Mouse (Mus musculus): ENCODE data around the gene Szrd1. TPM values are rescaled to one million over a fixed set of nuclear protein-coding genes. Genes with fewer than 3 reads are reported as not detected.

The Szrd1 gene
- polyA plus RNA-seq, 1 experiment from 2014 or later = 28.6 TPM

DNA sequence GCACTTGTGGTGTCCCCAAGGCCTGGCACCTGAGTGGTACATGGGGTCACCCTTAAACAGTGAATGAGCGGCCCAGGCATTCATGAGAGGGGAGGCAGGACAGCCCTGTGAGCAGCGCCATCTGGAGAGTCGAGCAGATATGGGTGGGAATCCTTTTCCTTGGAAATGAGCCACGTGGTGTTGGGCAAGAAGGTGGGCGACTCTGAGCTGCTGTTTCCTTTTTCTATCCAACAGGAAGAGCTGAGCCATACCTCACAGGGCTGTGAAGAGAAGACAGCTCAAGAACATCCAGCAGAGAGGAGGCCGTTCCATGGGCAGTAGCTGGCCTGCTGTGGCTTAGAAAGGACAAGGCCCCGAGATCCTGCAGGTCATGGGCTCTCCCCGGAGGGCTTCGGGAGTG, 50.9 kb downstream of the Szrd1 start:
- Histone ChIP-seq H3K4me2 (replicated peaks; ENCODE audit: low read depth) (no peak overlapping the region), H3K27me3 (ENCODE audit: control insufficient read depth, insufficient read depth, low read length) (no peaks in the 10 kb centered on the region), H3K4me1 (replicated peaks; ENCODE audit: control insufficient read depth, insufficient read depth) (no peaks in the 10 kb centered on the region), H3K36me3 (ENCODE audit: control insufficient read depth, insufficient read depth, low read length) (no peaks in the 10 kb centered on the region), H3K27ac (replicated peaks) (no peak overlapping the region), H3K9me3 (ENCODE audit: control insufficient read depth, low read length) (no peaks in the 10 kb centered on the region), H3K9ac (ENCODE audit: low read length) (no peak overlapping the region), H3K4me3 (ENCODE audit: low read depth, low read length) (no peak overlapping the region)
- no peak for TF ChIP-seq CTCF (IDR thresholded peaks at IDR 0.05; ENCODE audit: low read depth)
- TF ChIP-seq EP300 (optimal IDR thresholded peaks at IDR 0.05) = no peak
- 52% methylated on average over 9 of the region's 9 CpGs for WGBS
- DNase-seq (ENCODE audit: low spot score) (no peak), ATAC-seq (ENCODE audit: low FRiP score, low TSS enrichment) (0 out of 2 replicates have a peak, but pooled peaks have one; percentile 37)

DNA sequence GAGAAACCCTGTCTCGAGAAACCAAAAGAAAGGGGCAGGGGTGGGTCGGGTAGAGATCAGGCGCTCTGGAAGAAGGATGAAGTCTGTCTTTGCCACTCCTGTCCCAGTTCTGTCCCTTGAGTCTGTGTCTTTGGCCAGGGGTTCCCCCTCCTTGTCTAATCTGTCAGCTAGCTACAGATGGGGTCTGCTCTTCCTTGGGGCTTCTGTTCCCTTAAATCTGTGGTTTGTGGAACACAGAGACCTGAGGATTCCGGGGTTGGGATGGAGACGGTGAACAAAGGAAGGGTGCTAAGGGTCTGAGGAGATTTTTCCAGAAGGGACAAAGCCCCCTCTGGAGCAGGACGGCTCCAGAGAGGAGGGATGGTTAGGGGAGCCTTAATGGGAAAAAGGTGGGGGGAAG, 51.5 kb downstream of the Szrd1 start, which contains the start of gene Spata21:
Gene Spata21 (plus strand): TSS at position 301 of the 400 bp plus-strand sequence.
- H3K36me3 ChIP-seq (ENCODE audit: control insufficient read depth, insufficient read depth, low read length) = no peaks in the 10 kb centered on the region
- H3K27ac ChIP-seq (replicated peaks) = no peak within 1 kb of the TSS
- no peak for DNase-seq (ENCODE audit: low spot score)
- ATAC-seq (ENCODE audit: low FRiP score, low TSS enrichment) = no peak
- WGBS = 80% methylated on average over 6 of the region's 6 CpGs
- H3K27me3 ChIP-seq (ENCODE audit: control insufficient read depth, insufficient read depth, low read length) = no peaks in the 10 kb centered on the region
- no peaks in the 10 kb centered on the region for H3K9me3 ChIP-seq (ENCODE audit: control insufficient read depth, low read length)
- H3K4me3 ChIP-seq (ENCODE audit: low read depth, low read length) = no peak within 1 kb of the TSS
- H3K4me2 ChIP-seq (replicated peaks; ENCODE audit: low read depth) = no peak within 1 kb of the TSS
- H3K4me1 ChIP-seq (replicated peaks; ENCODE audit: control insufficient read depth, insufficient read depth) = no peaks in the 10 kb centered on the region
- no peak for TF ChIP-seq EP300 (optimal IDR thresholded peaks at IDR 0.05)
- TF ChIP-seq CTCF (IDR thresholded peaks at IDR 0.05; ENCODE audit: low read depth) = no peak
- no peak within 1 kb of the TSS for H3K9ac ChIP-seq (ENCODE audit: low read length)

GRCm38 (mm10) chr4:141086862-141087261, 52.7 kb downstream of the Szrd1 start:
- Histone ChIP-seq H3K27ac (replicated peaks) (no peak overlapping the region), H3K4me3 (ENCODE audit: low read depth, low read length) (no peak overlapping the region), H3K27me3 (ENCODE audit: control insufficient read depth, insufficient read depth, low read length) (no peaks in the 10 kb centered on the region), H3K9ac (ENCODE audit: low read length) (no peak overlapping the region), H3K4me2 (replicated peaks; ENCODE audit: low read depth) (no peak overlapping the region), H3K9me3 (ENCODE audit: control insufficient read depth, low read length) (no peaks in the 10 kb centered on the region), H3K36me3 (ENCODE audit: control insufficient read depth, insufficient read depth, low read length) (no peaks in the 10 kb centered on the region), H3K4me1 (replicated peaks; ENCODE audit: control insufficient read depth, insufficient read depth) (no peaks in the 10 kb centered on the region)
- TF ChIP-seq CTCF (IDR thresholded peaks at IDR 0.05; ENCODE audit: low read depth) (no peak), EP300 (optimal IDR thresholded peaks at IDR 0.05) (no peak)
- no peak for DNase-seq (ENCODE audit: low spot score)
- no peak for ATAC-seq (ENCODE audit: low FRiP score, low TSS enrichment)
- 64% methylated on average over 10 of the region's 10 CpGs for WGBS

DNA sequence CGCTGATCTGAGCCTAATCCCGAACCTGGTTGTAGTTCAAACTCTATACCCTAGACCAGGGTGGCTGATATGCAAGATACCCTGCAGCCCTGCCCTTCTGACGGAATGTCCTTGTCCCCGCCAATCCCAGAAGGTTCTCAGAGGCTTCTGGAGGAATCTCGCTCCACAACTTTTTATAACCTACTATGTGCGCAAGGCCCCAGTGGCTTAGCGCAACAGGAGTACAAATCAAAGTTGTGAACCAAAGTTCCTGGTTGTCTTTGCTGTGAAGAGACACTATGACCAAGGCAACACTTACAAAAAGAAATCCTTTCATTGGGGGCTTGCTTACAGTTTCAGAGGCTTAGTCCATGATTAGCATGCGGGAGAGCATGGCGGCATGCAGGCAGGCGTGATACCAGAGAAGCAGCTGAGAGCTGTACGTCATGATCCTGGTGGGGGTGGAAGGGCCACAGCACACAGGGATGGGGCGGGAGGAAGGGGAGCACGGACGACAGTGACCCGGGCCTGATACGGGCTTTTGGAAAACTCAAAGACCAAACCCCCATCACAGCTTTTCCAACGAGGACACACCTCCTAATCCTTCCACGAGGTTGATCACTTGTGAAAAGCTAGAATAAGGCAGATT, 61.0 kb downstream of the Szrd1 start:
- Histone ChIP-seq H3K36me3 (ENCODE audit: control insufficient read depth, insufficient read depth, low read length) (no peaks in the 10 kb centered on the region), H3K4me3 (ENCODE audit: low read depth, low read length) (no peak overlapping the region), H3K27me3 (ENCODE audit: control insufficient read depth, insufficient read depth, low read length) (no peaks in the 10 kb centered on the region), H3K27ac (replicated peaks) (no peak overlapping the region), H3K9me3 (ENCODE audit: control insufficient read depth, low read length) (no peaks in the 10 kb centered on the region), H3K4me2 (replicated peaks; ENCODE audit: low read depth) (no peak overlapping the region), H3K9ac (ENCODE audit: low read length) (no peak overlapping the region), H3K4me1 (replicated peaks; ENCODE audit: control insufficient read depth, insufficient read depth) (0 out of 2 replicates have a peak, but pooled peaks cover 2% of the 10 kb centered on the region)
- DNase-seq (ENCODE audit: low spot score) (no peak), ATAC-seq (ENCODE audit: low FRiP score, low TSS enrichment) (no peak)
- TF ChIP-seq CTCF (IDR thresholded peaks at IDR 0.05; ENCODE audit: low read depth) = no peak
- TF ChIP-seq EP300 (optimal IDR thresholded peaks at IDR 0.05) = no peak
- 75% methylated on average over 18 of the region's 18 CpGs for WGBS

GRCm38 (mm10) chr4:141077681-141078509, 61.7 kb downstream of the Szrd1 start, which contains the start of gene Necap2:
Necap2 (minus strand) TSS chr4:141078357.
- H3K27me3 ChIP-seq (ENCODE audit: control insufficient read depth, insufficient read depth, low read length) = no peaks in the 10 kb centered on the region
- no peaks in the 10 kb centered on the region for H3K36me3 ChIP-seq (ENCODE audit: control insufficient read depth, insufficient read depth, low read length)
- H3K27ac ChIP-seq (replicated peaks) = peak within 1 kb of the TSS; percentile 61
- ATAC-seq (ENCODE audit: low FRiP score, low TSS enrichment) = peak; percentile 93
- DNase-seq (ENCODE audit: low spot score) = peak; percentile 96
- H3K9ac ChIP-seq (ENCODE audit: low read length) = peak within 1 kb of the TSS; percentile 89
- TF ChIP-seq EP300 (optimal IDR thresholded peaks at IDR 0.05) (no peak), CTCF (IDR thresholded peaks at IDR 0.05; ENCODE audit: low read depth) (peak; percentile 88)
- H3K9me3 ChIP-seq (ENCODE audit: control insufficient read depth, low read length) = no peaks in the 10 kb centered on the region
- peak within 1 kb of the TSS; percentile 95 for H3K4me2 ChIP-seq (replicated peaks; ENCODE audit: low read depth)
- under 1% methylated on average over 67 of the region's 67 CpGs for WGBS
- H3K4me3 ChIP-seq (ENCODE audit: low read depth, low read length) = peak within 1 kb of the TSS; percentile 89
- 0 out of 2 replicates have a peak, but pooled peaks cover 2% of the 10 kb centered on the region for H3K4me1 ChIP-seq (replicated peaks; ENCODE audit: control insufficient read depth, insufficient read depth)
